Mouse (Mus musculus): ENCODE data around the gene Prdm1.
A peak's percentile ranks its signal among the peaks of the same experiment; 100 is the strongest.

The Prdm1 gene

DNA sequence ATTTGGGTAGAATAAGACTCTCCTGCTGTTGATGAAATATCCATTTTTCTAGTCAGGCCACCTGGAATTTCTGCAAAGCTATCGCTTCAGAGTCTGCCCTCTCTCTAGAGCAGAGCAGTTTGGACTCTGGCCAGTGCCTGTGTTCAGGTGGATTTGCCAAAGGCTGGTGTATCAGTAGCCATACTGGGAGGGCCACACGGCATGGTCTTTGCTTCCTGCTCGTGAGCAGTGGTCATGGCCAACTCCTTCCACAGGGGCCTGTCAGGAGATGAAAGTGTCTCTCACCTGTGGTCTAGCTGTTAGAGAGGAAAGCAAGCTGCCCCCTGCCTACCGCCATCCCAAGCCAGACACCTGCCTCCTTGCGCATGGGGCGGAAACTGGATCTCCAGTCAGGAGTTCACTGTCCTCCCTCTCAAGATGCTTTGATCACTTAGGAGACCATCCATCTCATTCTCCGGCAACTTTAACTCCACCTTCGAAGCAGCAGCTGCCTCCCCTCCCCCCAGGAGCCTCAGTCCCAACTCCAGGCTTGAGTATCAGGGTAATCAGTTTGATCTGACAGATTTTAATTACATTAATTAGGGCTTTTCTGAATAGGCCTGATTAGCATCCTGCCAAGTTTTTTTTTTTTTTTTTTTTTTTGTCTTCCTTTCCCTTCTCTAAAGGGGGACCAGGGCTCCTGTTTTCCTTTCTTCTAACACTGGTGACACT lies 35.3 kb downstream of the Prdm1 start:
- no peak for ATAC-seq (ENCODE audit: low TSS enrichment)

DNA sequence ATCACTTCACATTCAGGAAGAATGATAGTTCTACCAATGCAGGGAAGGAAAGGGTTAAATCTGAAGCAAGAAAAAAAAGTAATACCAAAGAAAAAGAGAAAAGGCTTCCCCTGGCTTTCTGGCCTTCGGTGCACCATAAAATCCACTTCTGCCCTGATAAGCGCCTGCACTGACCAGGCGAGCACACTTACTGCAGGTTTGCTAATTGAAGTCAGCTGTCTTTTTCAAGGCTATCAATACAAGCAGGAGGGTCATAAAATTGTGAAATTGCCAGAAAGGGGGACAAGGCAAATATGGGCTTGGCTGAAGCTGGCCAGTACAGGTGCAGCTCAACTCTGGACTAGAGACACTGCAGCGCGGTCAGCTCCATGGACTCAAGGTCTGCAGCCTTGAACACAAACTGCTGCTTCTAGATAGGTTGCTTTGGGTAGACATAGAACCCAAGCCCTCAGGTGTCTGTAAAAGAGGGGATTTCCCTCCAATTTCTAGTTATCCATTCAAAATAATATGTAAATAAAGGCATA lies 37.3 kb downstream of the Prdm1 start:
- no peak for ATAC-seq (ENCODE audit: low TSS enrichment)

- no peak for ATAC-seq (ENCODE audit: low TSS enrichment)
Measured at GRCm38 (mm10) chr10:44487132-44487531, 41.2 kb downstream of the Prdm1 start.

DNA sequence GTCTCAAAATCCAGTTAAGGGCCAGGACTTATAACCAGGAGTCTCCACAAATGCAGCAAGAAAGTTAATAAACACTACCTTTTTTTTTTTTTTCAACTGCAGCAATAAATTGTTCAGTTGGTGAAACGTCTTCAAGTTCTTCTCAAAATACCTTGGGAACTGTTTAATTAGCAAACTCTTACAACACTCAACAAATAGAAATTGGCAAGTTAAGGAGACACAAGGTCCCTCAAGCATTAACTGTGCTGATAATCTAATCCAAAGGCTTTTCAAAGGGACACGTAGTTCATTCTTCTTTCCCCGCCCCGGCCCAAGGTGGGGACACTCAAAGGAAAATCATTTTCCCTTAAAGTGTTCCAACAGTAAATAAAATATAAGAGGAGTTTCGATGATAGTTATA lies 44.2 kb downstream of the Prdm1 start:
- no peak for ATAC-seq (ENCODE audit: low TSS enrichment)

DNA sequence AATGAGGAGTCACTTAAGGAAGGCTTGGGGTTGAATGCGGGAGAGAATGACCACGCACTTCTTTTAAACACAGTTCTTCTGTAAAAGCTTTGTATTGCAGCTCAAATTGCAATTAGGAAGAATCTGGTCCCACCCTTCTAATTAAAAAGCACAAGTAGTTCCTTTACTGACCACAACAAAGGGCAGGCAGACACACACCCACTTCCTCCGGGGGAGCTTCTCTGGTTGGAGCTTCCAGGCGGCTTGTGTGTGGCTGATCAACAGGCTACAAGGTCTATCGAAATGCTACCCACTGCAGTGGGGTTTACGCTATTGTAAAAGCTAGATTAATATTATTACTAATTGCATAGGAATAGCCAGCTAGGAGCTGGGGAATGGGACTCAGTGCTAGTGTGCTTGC lies 45.2 kb downstream of the Prdm1 start:
- no peak for ATAC-seq (ENCODE audit: low TSS enrichment)

DNA sequence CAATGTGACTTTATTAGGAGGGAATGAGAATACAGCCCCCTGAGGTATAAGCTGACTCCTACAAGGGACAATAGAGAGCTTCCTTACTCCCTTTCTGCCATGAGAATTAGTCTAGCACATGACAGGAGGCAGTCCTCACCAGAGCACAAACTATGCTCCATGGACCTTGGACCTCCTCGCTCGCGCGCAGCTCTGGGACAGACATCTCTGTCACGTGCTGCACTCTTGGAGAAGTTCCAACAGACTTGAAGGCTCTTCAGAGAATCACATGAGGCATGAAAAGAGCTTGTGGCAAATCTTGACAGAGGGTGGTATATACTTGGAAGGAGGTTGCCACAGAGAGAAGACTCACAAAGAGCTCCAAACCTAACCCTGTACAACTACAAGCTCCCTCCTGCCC lies 46.9 kb downstream of the Prdm1 start:
- no peak for ATAC-seq (ENCODE audit: low TSS enrichment)

GRCm38 (mm10) chr10:44479286-44479685 lies 49.0 kb downstream of the Prdm1 start:
- ATAC-seq (ENCODE audit: low TSS enrichment), result no peak

- no peak for ATAC-seq (ENCODE audit: low TSS enrichment)
Measured at GRCm38 (mm10) chr10:44478091-44478490, 50.2 kb downstream of the Prdm1 start.

DNA sequence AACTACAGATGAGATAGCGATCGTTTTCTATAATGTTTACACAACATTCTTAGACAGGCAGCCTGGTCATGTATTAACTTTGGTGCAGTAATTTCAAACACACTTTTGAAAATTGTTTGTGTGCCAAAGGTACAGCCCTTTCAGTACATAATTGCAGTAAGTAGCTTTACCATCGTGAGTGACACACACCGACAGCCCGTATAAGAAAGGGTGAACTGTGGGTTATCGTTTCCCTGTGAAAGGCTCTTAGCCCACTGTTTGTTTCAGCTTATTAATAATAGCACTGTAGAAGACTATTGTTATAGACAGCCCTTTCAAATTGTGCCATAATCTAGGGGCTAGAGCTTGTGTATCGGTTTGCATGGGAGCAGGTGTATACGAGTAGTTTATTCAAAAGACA lies 51.1 kb downstream of the Prdm1 start:
- no peak for ATAC-seq (ENCODE audit: low TSS enrichment)

DNA sequence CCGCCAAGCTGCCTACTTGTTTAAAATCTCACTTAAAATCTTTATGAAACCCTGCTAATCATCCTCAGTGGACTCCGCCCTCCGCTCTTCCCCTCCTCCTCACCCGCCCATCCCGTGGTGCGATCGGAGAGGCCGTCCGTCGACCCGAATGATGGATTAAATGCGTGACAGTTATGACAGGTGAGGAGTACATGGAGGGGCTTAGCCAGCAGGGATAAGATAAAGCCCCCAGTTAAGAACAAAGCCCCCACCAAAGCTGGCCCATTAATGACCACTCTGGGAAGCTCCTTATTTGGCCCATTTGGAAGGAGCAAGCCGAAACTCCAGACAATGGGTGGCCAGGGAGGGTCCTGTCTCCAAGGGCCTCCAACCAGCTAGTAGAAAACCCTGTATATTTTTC lies 51.8 kb downstream of the Prdm1 start:
- no peak for ATAC-seq (ENCODE audit: low TSS enrichment)

DNA sequence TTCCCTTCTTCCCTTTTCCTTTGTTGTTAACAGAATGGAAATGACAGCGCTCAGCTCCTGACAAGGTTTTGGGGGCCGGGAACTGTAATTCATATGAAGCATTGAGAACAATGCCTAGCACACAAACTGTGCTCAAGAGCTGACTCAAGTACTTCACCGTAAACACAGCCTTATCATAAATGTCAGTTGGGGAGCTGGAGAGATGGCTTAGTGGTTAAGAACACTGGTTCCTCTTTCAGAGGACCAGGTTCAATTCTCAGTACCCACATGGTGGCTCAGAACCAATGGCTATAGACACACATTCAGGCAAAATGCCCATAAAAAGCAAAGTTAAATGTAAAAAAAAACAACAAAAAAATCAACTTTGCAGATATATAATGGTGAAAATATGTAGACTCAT lies 52.9 kb downstream of the Prdm1 start:
- no peak for ATAC-seq (ENCODE audit: low TSS enrichment)

DNA sequence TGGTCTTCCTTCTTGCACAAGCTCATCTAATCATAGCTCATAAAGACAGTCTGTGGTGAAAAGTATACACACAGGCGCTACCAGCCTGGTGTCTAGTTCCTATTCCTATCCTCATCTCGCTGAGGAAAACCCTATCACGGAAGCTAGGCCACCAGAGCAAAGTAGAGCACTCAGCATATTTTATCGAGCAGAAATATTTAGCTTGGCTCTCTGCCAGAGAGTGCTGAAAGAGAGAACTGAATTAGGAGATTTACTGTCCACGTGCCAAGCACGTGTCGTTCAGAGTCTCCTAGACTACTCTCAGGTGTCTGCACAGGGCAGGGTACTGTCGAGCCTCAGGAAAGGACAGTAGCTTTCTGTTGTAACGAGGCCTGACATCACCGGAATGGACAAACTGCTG lies 54.0 kb downstream of the Prdm1 start:
- ATAC-seq (ENCODE audit: low TSS enrichment), result 0 out of 2 replicates have a peak, but pooled peaks have one; percentile 44

GRCm38 (mm10) chr10:44465618-44466017 lies 62.7 kb downstream of the Prdm1 start:
- no peak for ATAC-seq (ENCODE audit: low TSS enrichment)

DNA sequence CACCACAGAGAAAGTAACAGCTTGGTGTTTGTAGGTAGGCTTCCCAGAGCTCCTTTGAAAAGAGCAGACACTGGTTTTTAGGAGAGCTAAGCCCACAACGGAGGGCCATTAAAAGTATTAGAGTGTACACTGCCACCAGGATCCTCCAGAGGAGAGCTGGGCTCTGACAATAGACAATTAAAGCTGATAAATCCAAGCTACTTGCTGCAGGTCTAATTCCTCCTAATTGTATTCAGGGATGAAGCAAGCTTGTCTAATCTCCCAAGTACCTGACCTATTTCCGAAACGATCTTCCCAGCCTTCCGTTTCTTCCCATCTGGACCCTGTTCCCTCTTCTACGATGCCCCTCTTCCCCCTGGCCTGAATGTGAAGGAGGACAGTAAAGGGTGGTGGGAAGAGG lies 63.7 kb downstream of the Prdm1 start:
- no peak for ATAC-seq (ENCODE audit: low TSS enrichment)

- no peak for ATAC-seq (ENCODE audit: low TSS enrichment)
Measured at GRCm38 (mm10) chr10:44463856-44464255, 64.4 kb downstream of the Prdm1 start.

GRCm38 (mm10) chr10:44462351-44462750 lies 66.0 kb downstream of the Prdm1 start:
- ATAC-seq (ENCODE audit: low TSS enrichment), result no peak

DNA sequence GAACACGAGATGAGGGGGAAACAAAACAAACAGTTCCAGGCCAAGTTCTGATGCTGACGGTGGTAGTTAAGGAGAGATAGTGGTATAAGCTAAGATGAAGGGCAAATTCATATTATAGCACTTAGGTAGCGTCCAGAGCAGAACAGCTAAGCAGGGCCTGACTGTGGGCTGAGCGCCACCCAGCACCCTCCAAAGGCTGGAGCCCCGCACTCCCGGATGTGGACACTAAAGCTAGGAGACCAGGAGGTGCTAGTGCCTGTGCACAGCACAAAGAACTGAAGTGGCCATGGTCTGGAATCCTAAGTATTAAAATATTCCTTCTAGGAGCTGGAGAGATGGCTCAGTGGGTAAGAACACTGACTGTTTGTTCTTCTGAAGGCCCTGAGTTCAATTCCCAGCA lies 67.2 kb downstream of the Prdm1 start:
- no peak for ATAC-seq (ENCODE audit: low TSS enrichment)

- no peak for ATAC-seq (ENCODE audit: low TSS enrichment)
Measured at GRCm38 (mm10) chr10:44460095-44460810, 68.0 kb downstream of the Prdm1 start.

DNA sequence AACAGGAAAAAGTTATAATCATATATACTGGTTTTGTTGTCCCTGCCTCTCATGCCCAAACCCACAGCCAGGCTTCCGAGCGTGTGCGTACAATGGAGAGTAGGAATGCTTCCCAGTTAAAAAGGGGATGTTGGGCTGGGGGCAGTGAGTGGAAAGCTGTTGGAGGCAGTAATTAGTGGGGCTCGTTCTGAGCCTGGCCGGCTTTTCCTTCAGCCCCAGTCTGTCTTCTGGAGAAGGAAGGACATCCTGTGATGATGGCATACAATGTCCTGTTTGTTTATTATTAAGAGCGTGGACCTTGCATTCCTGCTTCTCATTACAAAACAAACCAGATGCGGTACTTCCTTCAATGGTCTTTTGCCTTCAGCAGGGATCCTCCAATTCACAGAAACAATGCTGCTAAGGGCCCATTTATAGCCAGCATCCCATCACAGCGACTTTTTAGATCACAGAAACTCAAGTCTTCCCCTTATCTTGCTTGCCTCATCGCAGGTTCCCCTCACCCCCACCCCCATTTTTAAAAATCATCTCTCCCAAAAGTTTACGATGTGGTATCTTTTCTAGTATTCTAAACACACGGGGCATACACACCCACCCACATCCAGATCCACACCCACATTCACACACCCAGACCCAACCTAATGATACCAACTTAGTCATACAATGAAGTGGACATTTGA lies 68.8 kb downstream of the Prdm1 start:
- no peak for ATAC-seq (ENCODE audit: low TSS enrichment)

GRCm38 (mm10) chr10:44458534-44459315 lies 69.6 kb downstream of the Prdm1 start:
- peak; percentile 82 for ATAC-seq (ENCODE audit: low TSS enrichment)

DNA sequence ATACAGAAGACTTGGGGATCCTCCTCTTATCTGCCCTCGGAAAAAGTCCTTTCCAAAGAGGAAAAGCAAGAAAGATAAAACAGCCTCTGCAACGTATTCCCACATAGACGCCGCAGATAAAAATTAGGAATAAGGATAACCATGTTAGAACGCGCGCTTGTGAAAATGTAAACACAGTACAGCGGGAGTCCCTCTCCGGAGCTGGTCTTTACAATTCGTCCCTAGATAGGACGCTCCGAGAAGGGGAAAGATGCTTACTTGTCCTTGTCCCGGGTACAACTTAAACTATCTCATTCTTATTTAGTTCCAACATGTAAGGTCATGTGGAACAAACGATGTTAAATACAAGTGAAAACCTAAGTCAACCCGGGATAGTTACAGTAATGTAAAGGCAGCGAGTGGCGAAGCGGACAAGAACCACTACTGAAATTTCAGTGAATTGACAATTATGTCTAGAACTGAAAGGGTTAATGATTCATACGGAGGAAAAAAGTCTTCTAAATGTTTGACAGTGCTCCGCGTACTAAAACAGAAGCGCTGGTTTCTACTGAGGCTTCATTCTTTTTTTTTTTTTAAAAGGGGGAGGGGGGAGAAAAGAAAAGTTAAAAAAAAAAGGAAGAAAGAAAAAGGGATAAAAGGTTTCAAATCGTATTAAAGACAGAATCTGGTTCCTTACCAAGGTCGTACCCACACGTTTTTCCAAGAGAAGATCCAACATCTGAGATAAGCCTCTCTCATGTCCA lies 70.3 kb downstream of the Prdm1 start:
- ATAC-seq (ENCODE audit: low TSS enrichment), result no peak

Measured in frontal cortex, adult (tissue).